Mouse (Mus musculus): ENCODE data around the gene Lyg2. TPM values are rescaled to one million over a fixed set of nuclear protein-coding genes. Genes with fewer than 3 reads are reported as not detected.

The Lyg2 gene
- polyA plus RNA-seq, 1 experiment from 2014 or later, result not detected

- Histone ChIP-seq H3K4me3 (replicated peaks; ENCODE audit: low read depth, low read length) (peak overlapping the region; percentile 51), H3K4me1 (replicated peaks; ENCODE audit: insufficient read depth, low read length) (peaks cover 5% of the 10 kb centered on the region), H3K36me3 (ENCODE audit: insufficient read depth, low read length) (peaks cover 17% of the 10 kb centered on the region), H3K27ac (peak overlapping the region; percentile 85), H3K4me2 (ENCODE audit: low read length) (peak overlapping the region; percentile 69), H3K9me3 (replicated peaks; ENCODE audit: low read length) (no peaks in the 10 kb centered on the region), H3K9ac (ENCODE audit: low read depth, low read length) (peak overlapping the region; percentile 54), H3K27me3 (ENCODE audit: insufficient read depth, low read length) (no peaks in the 10 kb centered on the region)
- WGBS, result 5% methylated on average over 33 of the region's 33 CpGs
- no peak for TF ChIP-seq CTCF (IDR thresholded peaks at IDR 0.05; ENCODE audit: low read depth)
- DNase-seq (ENCODE audit: low spot score) (peak; percentile 91), ATAC-seq (replicated peaks; ENCODE audit: low FRiP score, low read depth) (peak; percentile 89)
Observed at GRCm38 (mm10) chr1:37872131-37873067, 43.9 kb downstream of the Lyg2 start.

GRCm38 (mm10) chr1:37871704-37872103, 44.6 kb downstream of the Lyg2 start, which contains the start of gene Lipt1:
Gene Lipt1 (plus strand): TSS chr1:37871738.
- Histone ChIP-seq H3K36me3 (ENCODE audit: insufficient read depth, low read length) (peaks cover 12% of the 10 kb centered on the region), H3K9ac (ENCODE audit: low read depth, low read length) (peak within 1 kb of the TSS; percentile 54), H3K4me3 (replicated peaks; ENCODE audit: low read depth, low read length) (peak within 1 kb of the TSS; percentile 51), H3K27ac (peak within 1 kb of the TSS; percentile 85), H3K4me2 (ENCODE audit: low read length) (peak within 1 kb of the TSS; percentile 69), H3K9me3 (replicated peaks; ENCODE audit: low read length) (no peaks in the 10 kb centered on the region), H3K27me3 (ENCODE audit: insufficient read depth, low read length) (no peaks in the 10 kb centered on the region), H3K4me1 (replicated peaks; ENCODE audit: insufficient read depth, low read length) (peaks cover 5% of the 10 kb centered on the region)
- DNase-seq (ENCODE audit: low spot score) (no peak), ATAC-seq (replicated peaks; ENCODE audit: low FRiP score, low read depth) (peak; percentile 50)
- WGBS, result 8% methylated on average over 7 of the region's 7 CpGs
- no peak for TF ChIP-seq CTCF (IDR thresholded peaks at IDR 0.05; ENCODE audit: low read depth)

- Histone ChIP-seq H3K4me1 (replicated peaks; ENCODE audit: insufficient read depth, low read length) (peaks cover 5% of the 10 kb centered on the region), H3K4me2 (ENCODE audit: low read length) (no peak overlapping the region), H3K27ac (no peak overlapping the region), H3K9ac (ENCODE audit: low read depth, low read length) (no peak overlapping the region), H3K4me3 (replicated peaks; ENCODE audit: low read depth, low read length) (no peak overlapping the region), H3K36me3 (ENCODE audit: insufficient read depth, low read length) (no peaks in the 10 kb centered on the region), H3K9me3 (replicated peaks; ENCODE audit: low read length) (no peaks in the 10 kb centered on the region), H3K27me3 (ENCODE audit: insufficient read depth, low read length) (no peaks in the 10 kb centered on the region)
- 46% methylated on average over 2 of the region's 2 CpGs for WGBS
- no peak for DNase-seq (ENCODE audit: low spot score)
- TF ChIP-seq CTCF (IDR thresholded peaks at IDR 0.05; ENCODE audit: low read depth), result no peak
- ATAC-seq (replicated peaks; ENCODE audit: low FRiP score, low read depth), result no peak
Observed at GRCm38 (mm10) chr1:37869362-37869761, 46.9 kb downstream of the Lyg2 start.

GRCm38 (mm10) chr1:37868640-37869039, 47.7 kb downstream of the Lyg2 start:
- ATAC-seq (replicated peaks; ENCODE audit: low FRiP score, low read depth), result no peak
- H3K4me1 ChIP-seq (replicated peaks; ENCODE audit: insufficient read depth, low read length), result peaks cover 5% of the 10 kb centered on the region
- H3K9ac ChIP-seq (ENCODE audit: low read depth, low read length), result no peak overlapping the region
- H3K9me3 ChIP-seq (replicated peaks; ENCODE audit: low read length), result no peaks in the 10 kb centered on the region
- no peaks in the 10 kb centered on the region for H3K36me3 ChIP-seq (ENCODE audit: insufficient read depth, low read length)
- H3K4me3 ChIP-seq (replicated peaks; ENCODE audit: low read depth, low read length), result no peak overlapping the region
- H3K4me2 ChIP-seq (ENCODE audit: low read length), result no peak overlapping the region
- DNase-seq (ENCODE audit: low spot score), result no peak
- no peak for TF ChIP-seq CTCF (IDR thresholded peaks at IDR 0.05; ENCODE audit: low read depth)
- H3K27ac ChIP-seq, result no peak overlapping the region
- 63% methylated on average over 10 of the region's 10 CpGs for WGBS
- no peaks in the 10 kb centered on the region for H3K27me3 ChIP-seq (ENCODE audit: insufficient read depth, low read length)

- 66% methylated on average over 10 of the region's 10 CpGs for WGBS
- Histone ChIP-seq H3K4me3 (replicated peaks; ENCODE audit: low read depth, low read length) (no peak overlapping the region), H3K4me2 (ENCODE audit: low read length) (no peak overlapping the region), H3K9ac (ENCODE audit: low read depth, low read length) (no peak overlapping the region), H3K27me3 (ENCODE audit: insufficient read depth, low read length) (no peaks in the 10 kb centered on the region), H3K4me1 (replicated peaks; ENCODE audit: insufficient read depth, low read length) (peaks cover 5% of the 10 kb centered on the region), H3K27ac (no peak overlapping the region), H3K9me3 (replicated peaks; ENCODE audit: low read length) (no peaks in the 10 kb centered on the region), H3K36me3 (ENCODE audit: insufficient read depth, low read length) (no peaks in the 10 kb centered on the region)
- ATAC-seq (replicated peaks; ENCODE audit: low FRiP score, low read depth) (no peak), DNase-seq (ENCODE audit: low spot score) (no peak)
- no peak for TF ChIP-seq CTCF (IDR thresholded peaks at IDR 0.05; ENCODE audit: low read depth)
Observed at GRCm38 (mm10) chr1:37867684-37868322, 48.5 kb downstream of the Lyg2 start.

GRCm38 (mm10) chr1:37867056-37867455, 49.2 kb downstream of the Lyg2 start:
- Histone ChIP-seq H3K4me3 (replicated peaks; ENCODE audit: low read depth, low read length) (no peak overlapping the region), H3K9ac (ENCODE audit: low read depth, low read length) (no peak overlapping the region), H3K4me2 (ENCODE audit: low read length) (no peak overlapping the region), H3K4me1 (replicated peaks; ENCODE audit: insufficient read depth, low read length) (peaks cover 5% of the 10 kb centered on the region), H3K9me3 (replicated peaks; ENCODE audit: low read length) (no peaks in the 10 kb centered on the region), H3K27me3 (ENCODE audit: insufficient read depth, low read length) (no peaks in the 10 kb centered on the region), H3K27ac (no peak overlapping the region), H3K36me3 (ENCODE audit: insufficient read depth, low read length) (no peaks in the 10 kb centered on the region)
- TF ChIP-seq CTCF (IDR thresholded peaks at IDR 0.05; ENCODE audit: low read depth), result peak; percentile 74
- peak; percentile 37 for DNase-seq (ENCODE audit: low spot score)
- WGBS, result 81% methylated on average over 1 of the region's 1 CpGs
- no peak for ATAC-seq (replicated peaks; ENCODE audit: low FRiP score, low read depth)
